Mouse (Mus musculus): ENCODE measurements at regions not wholly inside any gene's neighbourhood (a gene's known extent, or its start where the extent isn't known, plus 50 kb on each side); places are given as distances from the start of the nearest gene placed in this dataset.

DNA sequence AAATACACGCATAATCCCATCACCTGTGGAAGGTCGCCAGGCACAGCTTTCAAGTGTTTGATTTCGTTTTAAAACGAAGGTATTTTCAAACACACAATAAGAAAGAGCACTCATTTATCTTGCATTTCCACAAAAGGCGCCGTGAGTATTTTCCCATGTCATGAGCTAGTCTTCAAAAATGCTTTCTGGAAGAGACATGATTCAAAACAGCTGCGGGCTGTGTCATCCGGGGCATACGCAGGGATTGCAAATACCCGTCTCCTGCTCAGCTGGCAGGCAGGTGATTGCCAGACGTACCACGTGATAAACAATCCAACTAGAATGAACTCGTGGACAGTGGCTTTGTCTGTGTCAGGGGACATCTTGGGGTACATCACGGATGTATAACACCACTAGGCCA is 66.5 kb upstream of the Zbtb40 start:
- TF ChIP-seq CTCF (IDR thresholded peaks at IDR 0.05; ENCODE audit: control insufficient read depth, insufficient read depth, insufficient replicate concordance, low read depth, low read length) = no peak
- no peak for TF ChIP-seq POLR2A (IDR thresholded peaks at IDR 0.05; ENCODE audit: control insufficient read depth, low read depth, low read length)

Measured in testis, adult 2 months (tissue).